Comparison of ENCODE assay signal across 11 mouse cellular contexts in the genomic region with DNA sequence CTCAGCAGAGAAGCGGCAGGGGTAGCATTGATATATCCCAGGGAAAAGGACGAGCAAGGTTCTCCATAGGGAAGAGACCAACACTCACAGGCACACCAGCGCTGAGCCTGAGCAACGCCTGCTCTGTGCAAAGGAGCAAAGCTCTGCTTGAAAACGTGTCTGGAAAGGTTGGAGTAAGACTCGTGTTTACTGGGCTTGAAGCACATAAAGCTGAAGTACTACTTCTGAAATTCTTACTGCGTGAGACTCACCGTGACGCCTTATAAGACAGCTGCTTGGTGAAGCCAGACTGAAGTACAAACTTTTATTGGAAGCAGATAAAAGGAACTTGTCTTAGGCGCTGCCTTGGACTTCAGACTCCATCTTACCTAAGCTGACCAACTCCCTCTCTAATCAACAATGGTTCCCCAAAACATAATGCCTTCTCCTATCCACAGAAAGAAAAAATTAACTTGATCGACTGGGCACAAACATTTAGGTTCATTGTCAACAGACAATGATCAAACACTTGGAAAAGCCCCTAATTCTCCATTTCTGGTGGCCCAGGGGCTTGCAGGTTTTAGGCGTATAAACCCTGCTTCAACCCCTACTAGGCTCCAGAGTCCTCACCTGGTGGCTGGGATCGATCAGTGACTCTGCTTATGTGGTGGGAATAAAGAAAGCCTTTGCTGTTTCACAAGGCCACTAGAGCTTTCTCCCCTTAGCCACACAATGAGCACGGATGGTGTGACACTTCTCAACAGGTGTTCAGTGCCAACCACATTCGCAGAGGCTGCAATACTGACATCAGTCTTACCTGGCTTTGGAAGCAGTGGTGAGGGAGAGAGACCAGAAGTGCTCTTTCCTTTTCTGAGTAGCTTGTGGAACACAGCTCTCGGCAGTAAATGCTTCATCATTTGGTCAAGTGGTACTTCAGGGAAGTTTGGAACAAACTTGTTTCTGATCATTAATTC.
"Had no signal": no experiment of that assay in that cellular context is flagged by ENCODE, and none has a peak within 500 bp of the region (broad histone marks: within the 10 kb centered on the region; RNA-seq: fewer than 3 reads in every experiment).

No protein-coding gene starts in this region.

- H3K27ac ChIP-seq: hindbrain, embryonic 15.5 days; kidney, embryonic 15.5 days; left cerebral cortex, adult 2 months; limb, embryonic 15.5 days; liver, embryonic 12.5 days; midbrain, embryonic 12.5 days had no signal

- H3K9me3 ChIP-seq: hindbrain, embryonic 15.5 days; kidney, embryonic 15.5 days; limb, embryonic 15.5 days; liver, embryonic 12.5 days; midbrain, embryonic 12.5 days had no signal

- H3K9ac ChIP-seq: hindbrain, embryonic 15.5 days; kidney, embryonic 15.5 days; limb, embryonic 15.5 days; liver, embryonic 12.5 days; midbrain, embryonic 12.5 days had no signal

- H3K27me3 ChIP-seq: hindbrain, embryonic 15.5 days; kidney, embryonic 15.5 days; limb, embryonic 15.5 days; liver, embryonic 12.5 days; midbrain, embryonic 12.5 days had no signal

- H3K4me2 ChIP-seq: hindbrain, embryonic 15.5 days; kidney, embryonic 15.5 days; limb, embryonic 15.5 days; liver, embryonic 12.5 days; midbrain, embryonic 12.5 days had no signal

- H3K36me3 ChIP-seq: hindbrain, embryonic 15.5 days; kidney, embryonic 15.5 days; limb, embryonic 15.5 days; liver, embryonic 12.5 days; midbrain, embryonic 12.5 days had no signal

- DNase-seq: right cerebral cortex, adult 18-20 months; right cerebral cortex, postnatal 4 days; thymus, adult 2 months; thymus, postnatal 25 days had no signal

- H3K4me1 ChIP-seq: limb, embryonic 15.5 days; midbrain, embryonic 12.5 days had no signal

- ATAC-seq: liver, embryonic 12.5 days; midbrain, embryonic 16.5 days had no signal

- H3K4me3 ChIP-seq: hindbrain, embryonic 15.5 days; kidney, embryonic 15.5 days; left cerebral cortex, adult 2 months; limb, embryonic 15.5 days; liver, embryonic 12.5 days; midbrain, embryonic 12.5 days had no signal
